Mouse (Mus musculus) lung, postnatal 0 days (tissue): ENCODE results near the gene Bcl6.

Source experiments
- CTCF ChIP-seq: IDR thresholded peaks from 2 replicates; pipeline ENCODE4 v1.5.1; 2016; ENCODE audit warnings: antibody characterized with exemption, mild to moderate bottlenecking
- EP300 ChIP-seq: IDR thresholded peaks from 2 replicates; pipeline ENCODE4 v1.6.1; 2016; ENCODE audit warnings: antibody characterized with exemption, mild to moderate bottlenecking, control low read depth

- no peak for TF ChIP-seq EP300
- TF ChIP-seq CTCF: no peak
These were observed 23.8 kb downstream of the Bcl6 start for GRCm38 (mm10) chr16:23964706-23965367.
